Mouse (Mus musculus): ENCODE data around the gene Swt1. TPM values are rescaled to one million over a fixed set of nuclear protein-coding genes. Genes with fewer than 3 reads are reported as not detected.

Gene Swt1
- 0.29 and 2.4 TPM in 2 replicates for polyA plus RNA-seq (2012; ENCODE audit: low replicate concordance)

GRCm38 (mm10) chr1:151428263-151429221 lies at the start of gene Swt1, which contains the start of gene Trmt1l:
Gene Swt1, minus strand, starts transcription at chr1:151428455.
Gene Trmt1l, plus strand, starts transcription at chr1:151428542.

GRCm38 (mm10) chr1:151344283-151345108 lies 83.8 kb downstream of the Swt1 start, which contains the start of gene Ivns1abp:
Gene Ivns1abp, plus strand, starts transcription at chr1:151344477.

Other genes starting within 250 kb of the Swt1 start
- gene Gm47985, start 245.9 kb downstream of the Swt1 start, polyA plus RNA-seq (2012; ENCODE audit: low replicate concordance) = 0.35 TPM in 1 of 2 replicates, not detected in the other
- 0.13 TPM in 1 of 2 replicates, not detected in the other for gene Gm8947, start 236.1 kb downstream of the Swt1 start, polyA plus RNA-seq (2012; ENCODE audit: low replicate concordance)
- 0.13 TPM in 1 of 2 replicates, not detected in the other for gene Gm47995, start 230.0 kb downstream of the Swt1 start, polyA plus RNA-seq (2012; ENCODE audit: low replicate concordance)
- not detected in 2 replicates for gene 3110040M04Rik, start 224.3 kb downstream of the Swt1 start, polyA plus RNA-seq (2012; ENCODE audit: low replicate concordance)
- 0.25 TPM in 1 of 2 replicates, not detected in the other for gene Gm47996, start 218.3 kb downstream of the Swt1 start, polyA plus RNA-seq (2012; ENCODE audit: low replicate concordance)
- 65.3 and 97.5 TPM in 2 replicates for gene Ivns1abp, start 84.0 kb downstream of the Swt1 start, polyA plus RNA-seq (2012; ENCODE audit: low replicate concordance)
- gene Trmt1l, start 87 bp upstream of the Swt1 start, polyA plus RNA-seq (2012; ENCODE audit: low replicate concordance) = 17.5 and 41.0 TPM in 2 replicates
- 21.2 and 41.8 TPM in 2 replicates for gene Rnf2, start 72.5 kb upstream of the Swt1 start, polyA plus RNA-seq (2012; ENCODE audit: low replicate concordance)
- gene Fam129a, start 142.7 kb upstream of the Swt1 start, polyA plus RNA-seq (2012; ENCODE audit: low replicate concordance) = 32.2 and 64.6 TPM in 2 replicates